Mouse (Mus musculus) fat pad, adult 2 months (tissue): ENCODE measurements around the gene Col26a1.

Experiments used
- DNase-seq: peaks from one replicate; pipeline ENCODE4 v3.0.0-alpha.2; 2011; ENCODE audit warnings: low read depth, low spot score; ENCODE audit errors: extremely low read depth

The Col26a1 gene

GRCm38 (mm10) chr5:136694976-136695375, 188.0 kb downstream of the Col26a1 start:
- DNase-seq, result no peak

GRCm38 (mm10) chr5:136693418-136693817, 189.6 kb downstream of the Col26a1 start:
- no peak for DNase-seq

- DNase-seq, result no peak
These were observed 190.2 kb downstream of the Col26a1 start, which contains the start of gene Myl10 for GRCm38 (mm10) chr5:136692784-136693183. Myl10 (plus strand) TSS chr5:136693146.
